Mouse (Mus musculus) layer of hippocampus, adult 9-10 months (tissue): Measurements from ENCODE around the gene Nfya.
"Not testable (repeated sequence)": the region's sequence is repeated elsewhere in the genome, so short reads cannot be mapped to it uniquely, and the experiment has no call there.

ENCODE experiments used
- DNase-seq: peaks from one replicate; pipeline ENCODE4 v3.0.0; 2022; ENCODE audit warnings: low spot score

Nfya gene

GRCm38 (mm10) chr17:48391446-48391845 lies 18.3 kb downstream of the Nfya start:
- DNase-seq, result no peak

GRCm38 (mm10) chr17:48389442-48389841 lies 20.3 kb downstream of the Nfya start:
- no peak for DNase-seq

GRCm38 (mm10) chr17:48388666-48389065 lies 21.0 kb downstream of the Nfya start:
- DNase-seq, result no peak

DNA sequence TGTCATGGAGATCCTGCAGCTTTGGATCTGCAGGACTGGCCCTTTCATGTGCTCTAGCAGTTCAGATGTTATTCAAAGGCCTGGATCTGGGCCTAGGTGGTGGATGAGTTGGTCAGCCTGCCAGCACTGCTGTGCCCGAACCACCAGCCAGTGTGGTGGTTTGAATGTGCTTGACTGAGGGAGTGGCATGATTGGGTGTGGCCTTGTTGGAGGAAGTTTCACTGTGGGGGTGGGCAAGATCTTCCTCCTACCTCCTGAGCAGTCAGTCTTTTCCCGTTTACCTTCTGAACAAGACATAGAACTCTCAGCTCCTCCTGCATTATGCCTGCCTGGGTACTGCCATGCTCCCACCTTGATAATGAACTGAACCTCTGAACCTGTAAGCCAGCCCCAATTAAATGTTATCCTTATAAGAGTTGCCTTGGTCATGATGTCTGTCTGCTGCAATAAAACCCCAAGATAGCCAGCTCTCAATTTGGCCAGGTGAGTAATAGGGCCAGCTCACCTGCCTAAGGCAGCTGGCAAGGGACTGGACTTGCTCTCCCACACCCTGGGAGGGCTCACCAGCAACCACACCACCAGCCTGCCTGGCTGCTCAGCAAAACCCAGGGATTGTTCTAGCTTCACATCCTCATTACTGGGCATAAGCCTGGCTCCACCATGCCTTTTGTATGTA lies 23.8 kb downstream of the Nfya start:
- DNase-seq, result no peak

GRCm38 (mm10) chr17:48379050-48379449 lies 30.7 kb downstream of the Nfya start:
- no peak for DNase-seq

GRCm38 (mm10) chr17:48376102-48376501 lies 33.6 kb downstream of the Nfya start:
- DNase-seq, result no peak

- DNase-seq, result no peak
Measured at GRCm38 (mm10) chr17:48372987-48373386, 36.7 kb downstream of the Nfya start.

DNA sequence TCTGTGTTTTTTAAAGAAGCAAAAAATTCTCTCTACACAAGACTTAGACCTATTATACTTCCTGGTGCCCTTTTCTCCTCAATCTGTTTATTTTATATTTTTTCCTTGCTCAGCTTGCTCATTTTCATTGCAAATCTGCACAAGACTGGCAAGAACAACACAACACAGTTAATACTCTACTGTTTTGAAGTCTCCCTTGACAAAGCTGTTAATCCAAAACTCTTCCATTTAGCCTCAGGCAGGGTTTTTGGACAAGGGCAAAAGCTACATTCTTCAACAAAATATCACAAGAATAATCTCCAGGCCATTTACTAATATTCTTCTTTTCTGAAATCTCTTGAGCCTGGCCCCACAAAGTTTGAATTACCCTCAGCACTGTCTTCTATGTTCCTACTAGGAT lies 38.1 kb downstream of the Nfya start:
- no peak for DNase-seq

DNA sequence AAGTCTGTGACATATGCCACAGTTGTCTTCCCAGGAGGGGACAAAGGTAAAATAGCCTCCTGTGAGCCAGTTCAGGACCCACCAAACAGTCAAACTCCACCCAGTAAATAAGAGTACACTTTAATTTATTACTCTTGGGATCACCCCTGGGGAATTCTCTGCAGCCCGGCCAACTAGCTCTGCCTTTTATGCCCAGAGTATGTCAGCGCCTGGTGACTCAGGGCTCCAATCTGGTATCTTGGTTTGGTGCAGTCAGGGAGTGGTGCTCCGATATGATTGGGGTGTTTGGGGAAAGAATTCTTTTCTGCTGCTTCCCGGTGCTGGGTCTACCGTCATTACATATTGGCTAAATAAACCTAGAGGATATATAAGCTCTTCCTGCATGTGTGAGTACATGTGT lies 42.9 kb downstream of the Nfya start:
- no peak for DNase-seq

DNA sequence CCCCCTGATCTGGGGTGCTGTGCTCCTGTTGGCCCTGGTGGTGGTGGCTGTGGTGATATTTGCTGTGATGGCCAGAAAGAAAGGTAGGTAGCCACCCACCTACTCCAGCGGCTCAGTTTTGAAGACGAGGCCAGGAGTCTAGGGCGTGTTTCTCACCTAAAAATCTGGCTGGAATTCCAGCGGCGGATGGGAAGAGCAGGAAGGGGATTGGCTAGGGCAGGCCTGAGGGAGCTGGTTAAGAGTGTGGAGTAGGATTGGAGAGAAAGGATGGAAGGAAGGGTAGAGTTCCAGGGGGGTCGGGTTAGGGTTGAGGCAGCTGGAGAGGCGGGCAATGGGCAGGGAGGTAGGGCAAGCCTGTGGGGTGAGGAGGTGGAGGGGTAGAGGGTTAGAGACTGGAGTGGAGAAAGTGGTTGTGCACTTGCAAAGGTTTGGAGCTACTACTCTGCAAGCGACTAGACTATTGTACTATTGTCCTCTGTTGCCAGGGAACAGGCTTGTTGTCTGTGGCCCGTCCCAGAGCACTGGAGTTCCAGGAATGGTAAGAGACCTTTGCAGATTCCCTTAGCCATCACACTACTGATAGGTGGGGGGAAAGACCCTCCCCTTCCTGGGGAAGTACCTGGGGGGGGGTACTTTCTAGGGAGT lies 44.1 kb downstream of the Nfya start:
- no peak for DNase-seq

GRCm38 (mm10) chr17:48363421-48363965 lies 46.2 kb downstream of the Nfya start:
- DNase-seq, result no peak

GRCm38 (mm10) chr17:48362966-48363365 lies 46.7 kb downstream of the Nfya start:
- no peak for DNase-seq

- DNase-seq, result no peak
Measured at GRCm38 (mm10) chr17:48362346-48362745, 47.4 kb downstream of the Nfya start.

DNA sequence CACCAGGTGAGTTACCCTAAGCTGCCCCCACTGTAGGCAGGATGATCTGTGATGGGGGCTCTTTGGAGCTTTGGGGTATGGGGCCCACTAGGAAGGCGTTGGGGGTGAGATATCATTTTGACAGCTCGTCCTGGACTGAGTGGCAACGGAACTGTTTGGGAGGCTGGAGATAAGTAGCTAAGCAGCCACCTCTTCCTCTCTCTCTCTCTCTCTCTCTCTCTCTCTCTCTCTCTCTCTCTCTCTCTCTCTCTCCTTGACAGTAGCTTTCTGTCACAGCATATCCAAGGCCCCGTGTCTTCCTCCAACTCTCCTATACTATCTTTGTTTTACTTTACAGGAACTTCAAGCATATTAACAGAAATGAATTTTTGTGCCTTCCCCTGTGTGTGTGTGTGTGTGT lies 49.2 kb downstream of the Nfya start:
- no peak for DNase-seq

DNA sequence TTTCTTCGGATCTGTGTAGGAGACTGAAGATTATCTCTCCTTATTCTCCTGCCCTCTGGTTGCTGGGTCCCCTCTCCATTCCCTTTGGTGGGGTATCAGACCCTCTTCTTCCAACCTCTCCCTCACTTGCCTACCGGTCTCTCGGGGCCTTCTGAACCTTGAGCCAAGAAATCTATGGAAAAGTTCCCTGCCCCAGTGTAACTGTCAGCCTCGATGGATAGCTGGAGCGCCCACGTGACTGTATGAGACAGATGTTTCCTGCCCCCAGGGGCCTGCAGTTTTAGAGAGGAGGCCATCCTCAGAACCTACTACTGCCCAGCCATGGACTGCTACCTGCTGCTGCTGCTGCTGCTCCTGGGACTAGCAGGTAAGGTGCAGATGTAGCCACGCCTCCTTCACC lies 50.1 kb downstream of the Nfya start, which contains the start of gene Treml1:
Treml1 (plus strand) TSS at position 301 of the 400 bp plus-strand sequence.
- DNase-seq, result no peak

DNA sequence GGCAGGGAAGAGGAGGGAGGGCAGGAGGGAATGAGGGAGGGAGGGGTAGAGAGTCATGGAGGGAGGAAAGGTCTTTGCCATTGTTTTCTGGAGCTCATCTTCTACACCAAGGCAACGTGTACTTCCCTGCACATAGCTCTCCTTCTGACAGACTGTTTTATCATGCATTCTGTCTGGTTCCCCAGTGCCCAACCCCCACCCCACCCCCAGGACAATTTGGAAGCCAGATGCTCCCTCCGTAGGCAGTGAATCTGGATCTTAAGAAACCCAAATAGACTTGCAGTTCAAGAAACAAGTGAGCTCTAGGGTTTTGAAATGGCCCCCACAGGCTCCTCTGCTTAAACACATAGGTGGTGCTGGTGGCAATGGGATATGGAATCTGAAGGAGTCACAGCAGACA lies 51.8 kb downstream of the Nfya start:
- no peak for DNase-seq

DNA sequence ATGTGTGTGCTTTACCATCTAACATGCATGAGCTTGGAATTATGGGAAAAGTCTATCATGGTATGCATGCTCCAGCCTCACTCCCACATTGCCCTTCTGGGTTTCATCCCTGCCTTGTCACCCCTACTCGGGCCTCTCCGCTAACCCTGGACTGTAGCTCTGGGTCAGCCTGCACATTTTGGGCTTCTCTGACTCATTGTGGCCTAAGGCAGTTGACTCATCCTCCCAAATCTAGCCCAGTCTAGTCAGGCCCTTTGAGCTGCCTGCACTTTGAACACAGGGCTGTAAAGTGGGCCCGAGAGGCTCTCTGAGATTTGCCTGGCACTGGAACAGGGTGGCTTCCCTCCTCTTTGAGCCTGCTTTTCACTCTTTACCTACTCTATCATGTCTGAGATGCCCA lies 53.9 kb downstream of the Nfya start:
- no peak for DNase-seq

DNA sequence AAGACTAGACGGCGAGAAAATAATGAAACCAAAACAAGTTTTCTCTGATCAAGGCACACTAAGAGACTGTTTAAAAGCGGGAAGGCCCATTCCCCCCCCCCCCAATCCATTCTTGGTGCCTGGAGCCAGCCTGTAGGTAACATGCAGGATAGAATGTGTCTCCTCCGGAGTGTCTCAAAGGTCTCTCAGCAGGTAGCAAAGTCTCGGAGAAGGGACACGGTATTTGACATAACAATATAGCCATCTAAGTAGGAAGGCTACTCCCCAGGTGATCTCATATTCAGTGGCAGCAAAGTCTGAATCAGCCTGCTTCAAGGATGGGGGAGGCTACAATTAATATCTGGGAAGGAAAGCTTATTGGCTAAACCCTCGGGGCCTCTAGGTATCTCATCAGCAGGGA lies 56.7 kb downstream of the Nfya start:
- not testable (repeated sequence) for DNase-seq

GRCm38 (mm10) chr17:48350681-48351193 lies 59.0 kb downstream of the Nfya start:
- no peak for DNase-seq

DNA sequence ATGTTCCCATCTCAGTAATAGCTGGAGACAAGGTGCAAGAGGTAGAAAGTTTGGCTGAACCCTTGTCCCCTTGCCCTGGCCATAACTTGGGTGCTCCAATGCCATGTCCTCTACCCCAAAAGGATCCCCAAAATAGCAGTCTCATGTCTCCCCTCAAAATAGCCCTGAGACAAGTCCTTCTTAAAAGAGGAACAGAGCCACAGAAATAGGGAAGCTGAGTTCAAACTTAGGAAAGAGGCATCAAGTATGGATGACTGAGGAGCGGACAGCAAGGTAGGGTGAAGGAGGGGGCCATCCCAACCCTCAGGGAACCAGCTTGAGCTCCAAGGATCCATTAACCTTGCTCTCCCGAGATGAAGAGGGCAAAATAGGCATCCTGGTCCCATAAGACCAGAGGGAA lies 62.4 kb downstream of the Nfya start:
- DNase-seq, result no peak

GRCm38 (mm10) chr17:48346834-48347233 lies 62.9 kb downstream of the Nfya start:
- DNase-seq, result no peak

DNA sequence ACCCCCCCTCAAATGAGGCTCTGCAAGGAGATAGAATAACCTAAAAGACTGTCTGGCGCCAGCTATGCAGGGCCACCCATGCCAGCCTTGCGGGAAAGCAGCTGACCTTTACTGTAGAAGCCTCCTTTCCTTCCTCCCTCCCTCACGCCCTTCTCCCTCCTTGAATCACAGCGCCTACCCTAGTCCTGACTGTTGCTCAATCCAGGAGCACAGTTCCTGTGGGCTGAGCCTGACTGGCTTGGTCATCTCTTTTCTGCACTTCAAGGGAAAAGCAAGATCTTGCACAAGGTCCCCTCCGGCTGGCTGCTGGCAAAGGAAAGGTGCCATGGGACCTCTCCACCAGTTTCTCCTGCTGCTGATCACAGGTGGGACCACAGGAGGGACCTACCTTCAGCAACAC lies 63.5 kb downstream of the Nfya start, which contains the start of gene Trem2:
Trem2 (plus strand) TSS at position 171 of the 400 bp plus-strand sequence.
- no peak for DNase-seq

GRCm38 (mm10) chr17:48345824-48346223 lies 63.9 kb downstream of the Nfya start:
- DNase-seq, result no peak
